Mouse (Mus musculus) CH12.LX (cell line): ENCODE results near the gene Tcl1b5.
"Not testable (repeated sequence)": the region's sequence is repeated elsewhere in the genome, so short reads cannot be mapped to it uniquely, and the experiment has no call there.

ENCODE experiments used
- CTCF ChIP-seq, 2 experiments: IDR thresholded peaks in 1 of 2; conservative IDR thresholded peaks in 1 of 2; 2 replicates each; pipeline ENCODE4 v1.5.1; 2011 to 2012; ENCODE audit warnings: low read depth in 2 of 2, low read length in 2 of 2, improper control_type of control experiment in 1 of 2, inconsistent platforms in 1 of 2, mild to moderate bottlenecking in 1 of 2, moderate library complexity in 1 of 2
- JUND ChIP-seq: conservative IDR thresholded peaks from 2 replicates; pipeline ENCODE4 v1.6.1; 2011; ENCODE audit warnings: low read depth, low read length, improper control_type of control experiment
- MYC ChIP-seq: IDR thresholded peaks from 2 replicates; pipeline ENCODE4 v1.6.1; 2011; ENCODE audit warnings: low read depth, mild to moderate bottlenecking, improper control_type of control experiment, low read length
- SMC3 ChIP-seq: IDR thresholded peaks from 2 replicates; pipeline ENCODE4 v1.6.1; 2011; ENCODE audit warnings: low read depth, low read length, improper control_type of control experiment

DNA sequence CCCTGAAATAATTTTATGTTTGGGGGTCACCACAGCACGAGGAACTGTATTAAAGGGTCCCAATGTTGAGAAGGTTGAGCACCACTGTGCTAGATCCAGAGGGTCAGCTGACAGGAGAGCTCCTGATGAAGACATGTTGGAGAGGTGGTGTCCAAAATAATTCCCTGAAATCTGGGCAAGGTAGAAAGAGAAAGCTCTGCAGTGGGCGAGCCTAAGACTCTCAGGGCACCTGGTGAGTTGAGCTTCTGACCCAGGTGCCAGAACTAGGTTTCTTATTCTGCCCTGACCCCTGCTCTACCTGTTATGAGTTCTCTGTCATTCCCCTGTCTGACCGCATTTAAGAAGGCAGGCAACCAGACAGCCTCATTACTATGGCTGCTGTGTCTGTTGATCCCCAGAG lies at the start of gene Tcl1b5:
- not testable (repeated sequence) for TF ChIP-seq MYC; SMC3; JUND; CTCF (conservative IDR thresholded peaks at IDR 0.05 in 1 of 2, IDR thresholded peaks at IDR 0.05 in 1 of 2; ENCODE audit: low read depth in 2 of 2, low read length in 2 of 2)
